Mouse (Mus musculus) liver, embryonic 14.5 days (tissue): ENCODE measurements around the gene Zfp800. TPM values are rescaled to one million over a fixed set of nuclear protein-coding genes. Genes with fewer than 3 reads are reported as not detected.
A peak's percentile ranks its signal among the peaks of the same experiment; 100 is the strongest.

Experiments
- ATAC-seq: fragments of 200-750 bp; cut with Nextera tagmentation; 2 replicates; pipeline ENCODE4 v1.8.0; 2017; ENCODE audit warnings: moderate number of reproducible peaks, mild to moderate bottlenecking, moderate library complexity; ENCODE audit not compliant: insufficient read depth
- DNase-seq, 3 experiments: peaks; one replicate each; pipeline ENCODE4 v3.0.0-alpha.2; 2012 to 2013; ENCODE audit warnings: low read depth in 3 of 3, low spot score in 3 of 3
- H3K27ac ChIP-seq: fragments of 300-500 bp; sonication (generic); 2 replicates; pipeline ENCODE4 v1.5.1; 2014; ENCODE audit warnings: moderate library complexity, mild to moderate bottlenecking, control low read depth, inconsistent platforms
- H3K27me3 ChIP-seq: fragments of 300-500 bp; sonication (generic); 2 replicates; pipeline ENCODE4 v1.6.1; 2014; ENCODE audit warnings: mild to moderate bottlenecking, low read length, moderate library complexity; ENCODE audit not compliant: control insufficient read depth, insufficient read depth
- H3K36me3 ChIP-seq: fragments of 300-500 bp; sonication (generic); replicated peaks from 2 replicates; pipeline ENCODE4 v1.6.1; 2014; ENCODE audit warnings: low read depth; ENCODE audit not compliant: control insufficient read depth, insufficient read depth
- H3K4me1 ChIP-seq, 2 experiments: fragments of 200-500 bp in 1 of 2; fragments of 300-500 bp in 1 of 2; sonication (generic) in 1 of 2; replicated peaks; 2 replicates each; pipeline ENCODE4 v1.6.1; 2012 to 2014; ENCODE audit warnings: antibody characterized with exemption in 1 of 2, inconsistent platforms in 1 of 2, low read length in 1 of 2; ENCODE audit not compliant: control insufficient read depth in 2 of 2, insufficient read depth in 2 of 2
- H3K4me2 ChIP-seq: fragments of 300-500 bp; sonication (generic); 2 replicates; pipeline ENCODE4 v1.6.1; 2014; ENCODE audit warnings: low read depth, mild to moderate bottlenecking, control low read depth, moderate library complexity
- H3K4me3 ChIP-seq, 2 experiments: fragments of 200-500 bp in 1 of 2; fragments of 300-500 bp in 1 of 2; sonication (generic) in 1 of 2; 2 replicates each; pipeline ENCODE4 v1.5.1; 2012 to 2014; ENCODE audit warnings: low read depth in 2 of 2, low read length in 2 of 2, mild to moderate bottlenecking in 2 of 2, control low read depth in 1 of 2, inconsistent platforms in 1 of 2, moderate library complexity in 1 of 2; ENCODE audit not compliant: insufficient read depth in 1 of 2
- H3K9ac ChIP-seq: fragments of 300-500 bp; sonication (generic); replicated peaks from 2 replicates; pipeline ENCODE4 v1.6.1; 2014; ENCODE audit warnings: mild to moderate bottlenecking, control low read depth, moderate library complexity
- H3K9me3 ChIP-seq: fragments of 300-500 bp; sonication (generic); 2 replicates; pipeline ENCODE4 v1.6.1; 2016; ENCODE audit warnings: low read length, mixed read lengths; ENCODE audit not compliant: control insufficient read depth
- CTCF ChIP-seq: IDR thresholded peaks from 2 replicates; pipeline ENCODE4 v1.5.1; 2016; ENCODE audit warnings: antibody characterized with exemption, low read depth, control low read depth
- EP300 ChIP-seq: IDR thresholded peaks from 2 replicates; pipeline ENCODE4 v1.6.1; 2016; ENCODE audit warnings: antibody characterized with exemption, low read depth
- WGBS: fragments of 180-500 bp; shearing (Covaris S2); extraction: QIAGEN DNeasy Blood & Tissue Kit; methylation state at CpG from one replicate; pipeline ENCODE4 v1.1.7; 2014; ENCODE audit not compliant: insufficient replicate concordance; 5-methylcytosine and 5-hydroxymethylcytosine counted together
- polyA plus RNA-seq, 2 experiments: library from polyadenylated mRNA; depleted of rRNA in 1 of 2; stranded (reverse) in 1 of 2; unstranded in 1 of 2; fragments of >200 nt; fragmentation: Nextera tagmentation in 1 of 2; extraction: Ambion mirVana in 1 of 2; gene quantifications; 2 replicates each; pipeline versions ENCODE4 v1.2.1 to v1.2.3; 2012 to 2014

The Zfp800 gene
- polyA plus RNA-seq, 2 experiments: 9.6 to 24.1 TPM

- no peak for TF ChIP-seq CTCF
- no peak for TF ChIP-seq EP300
- Histone ChIP-seq H3K4me2 (no peak within 1 kb of the TSS), H3K9me3 (no peaks in the 10 kb centered on the region), H3K27ac (no peak within 1 kb of the TSS), H3K4me3 (no peak within 1 kb of the TSS), H3K36me3 (peaks cover 23% of the 10 kb centered on the region), H3K9ac (no peak within 1 kb of the TSS), H3K27me3 (no peaks in the 10 kb centered on the region), H3K4me1 (peaks cover 19 to 20% of the 10 kb centered on the region in 2 experiments)
- 66% methylated on average over 3 of the region's 3 CpGs for WGBS
- ATAC-seq: no peak
- DNase-seq: no peak
Measured at GRCm38 (mm10) chr6:28427096-28427839, 29.5 kb upstream of the Zfp800 start, which contains the start of gene Fscn3. TSS of gene Fscn3 (plus strand) at chr6:28427789.

- H3K4me1 ChIP-seq: peaks cover 20 to 22% of the 10 kb centered on the region in 2 experiments
- ATAC-seq: no peak
- no peaks in the 10 kb centered on the region for H3K9me3 ChIP-seq
- peaks cover 23% of the 10 kb centered on the region for H3K36me3 ChIP-seq
- peak overlapping the region; percentile 77 for H3K27ac ChIP-seq
- peak overlapping the region; percentile 84 to 96 for H3K4me3 ChIP-seq
- no peaks in the 10 kb centered on the region for H3K27me3 ChIP-seq
- peak overlapping the region; percentile 85 for H3K4me2 ChIP-seq
- TF ChIP-seq CTCF (no peak), EP300 (no peak)
- no peak for DNase-seq
- WGBS: 57% methylated on average over 6 of the region's 6 CpGs
- peak overlapping the region; percentile 99 for H3K9ac ChIP-seq
Measured at GRCm38 (mm10) chr6:28425019-28425418, 27.2 kb upstream of the Zfp800 start.

- peak overlapping the region; percentile 77 for H3K27ac ChIP-seq
- H3K9me3 ChIP-seq: no peaks in the 10 kb centered on the region
- TF ChIP-seq EP300 (peak; percentile 89), CTCF (peak; percentile 55)
- H3K4me2 ChIP-seq: peak overlapping the region; percentile 85
- peak overlapping the region; percentile 84 to 96 for H3K4me3 ChIP-seq
- H3K36me3 ChIP-seq: peaks cover 24% of the 10 kb centered on the region
- peak; percentile 75 to 77 (median 76) for DNase-seq
- no peaks in the 10 kb centered on the region for H3K27me3 ChIP-seq
- WGBS: 3% methylated on average over 46 of the region's 46 CpGs
- ATAC-seq: peak; percentile 75
- H3K9ac ChIP-seq: peak overlapping the region; percentile 99
- H3K4me1 ChIP-seq: peaks cover 27 to 28% of the 10 kb centered on the region in 2 experiments
Measured at GRCm38 (mm10) chr6:28423767-28424695, 26.2 kb upstream of the Zfp800 start.

- Histone ChIP-seq H3K4me1 (peaks cover 27 to 28% of the 10 kb centered on the region in 2 experiments), H3K4me2 (peak within 1 kb of the TSS; percentile 87), H3K4me3 (peak within 1 kb of the TSS; percentile 84 to 96), H3K9me3 (no peaks in the 10 kb centered on the region), H3K27ac (peak within 1 kb of the TSS; percentile 77), H3K36me3 (peaks cover 31% of the 10 kb centered on the region), H3K9ac (peak within 1 kb of the TSS; percentile 99), H3K27me3 (no peaks in the 10 kb centered on the region)
- peak; percentile 68 to 74 (median 72) for DNase-seq
- TF ChIP-seq EP300: no peak
- no peak for TF ChIP-seq CTCF
- WGBS: 2% methylated on average over 34 of the region's 42 CpGs
- ATAC-seq: peak; percentile 53
Measured at GRCm38 (mm10) chr6:28423313-28423712, 25.5 kb upstream of the Zfp800 start, which contains the start of gene Arf5. TSS of gene Arf5 (plus strand) at chr6:28423560.
